Comparison of ENCODE assay signal across 22 mouse cellular contexts in the genomic region with DNA sequence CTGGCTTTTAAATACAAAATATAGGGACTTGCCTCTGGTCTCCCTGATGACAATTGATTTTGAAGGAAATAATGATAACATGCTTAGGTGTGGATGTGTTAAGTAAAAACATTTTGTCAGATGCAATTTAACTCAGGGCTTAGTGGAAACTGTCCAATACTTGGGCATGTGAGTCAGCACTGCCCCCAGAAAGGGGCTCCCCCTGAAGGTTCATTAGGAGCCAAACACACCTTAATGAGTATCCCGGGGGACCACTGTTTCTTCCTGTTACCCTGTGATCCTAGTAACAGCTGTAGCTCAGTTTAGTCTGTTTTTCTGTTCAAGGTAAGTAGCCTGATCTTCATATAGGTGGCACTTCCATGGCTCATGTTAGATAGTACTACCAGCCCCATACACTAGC.
"Had no signal": no experiment of that assay in that cellular context is flagged by ENCODE, and none has a peak within 500 bp of the region (broad histone marks: within the 10 kb centered on the region; RNA-seq: fewer than 3 reads in every experiment).

No protein-coding gene starts in this region.

- H3K4me1 ChIP-seq: liver, embryonic 15.5 days; lung, embryonic 15.5 days; midbrain, embryonic 13.5 days; midbrain, embryonic 15.5 days; neural tube, embryonic 12.5 days; stomach, embryonic 15.5 days had no signal

- H3K9me3 ChIP-seq: liver, embryonic 15.5 days; lung, embryonic 15.5 days; megakaryocyte, embryonic 14.5 days; midbrain, embryonic 13.5 days; midbrain, embryonic 15.5 days; neural tube, embryonic 12.5 days; stomach, embryonic 15.5 days had no signal

- H3K27me3 ChIP-seq: liver, embryonic 15.5 days; lung, embryonic 15.5 days; midbrain, embryonic 13.5 days; midbrain, embryonic 15.5 days; neural tube, embryonic 12.5 days; stomach, embryonic 15.5 days had no signal

- H3K36me3 ChIP-seq: liver, embryonic 15.5 days; lung, embryonic 15.5 days; midbrain, embryonic 13.5 days; midbrain, embryonic 15.5 days; neural tube, embryonic 12.5 days; stomach, embryonic 15.5 days had no signal

- H3K4me2 ChIP-seq: liver, embryonic 15.5 days; lung, embryonic 15.5 days; midbrain, embryonic 11.5 days; midbrain, embryonic 13.5 days; midbrain, embryonic 15.5 days; neural tube, embryonic 12.5 days; stomach, embryonic 15.5 days had no signal

- DNase-seq: liver, postnatal 0 days; lung, adult 2 months; lung, postnatal 14 days; lung, postnatal 36 days; retina, postnatal 1 day; right cerebral cortex, adult 18-20 months; right cerebral cortex, postnatal 25 days; right cerebral cortex, postnatal 4 days; spleen, adult 18-20 months; thymus, adult 18-20 months; thymus, postnatal 25 days; thymus, postnatal 4 days had no signal

- H3K4me3 ChIP-seq: liver, embryonic 15.5 days; lung, embryonic 15.5 days; midbrain, embryonic 13.5 days; midbrain, embryonic 15.5 days; neural tube, embryonic 12.5 days; stomach, embryonic 15.5 days had no signal

- H3K9ac ChIP-seq: liver, embryonic 15.5 days; liver, postnatal 0 days; lung, embryonic 15.5 days; midbrain, embryonic 13.5 days; midbrain, embryonic 15.5 days; neural tube, embryonic 12.5 days; stomach, embryonic 15.5 days had no signal

- H3K27ac ChIP-seq: liver, embryonic 15.5 days; macrophage; midbrain, embryonic 13.5 days; midbrain, embryonic 15.5 days; neural tube, embryonic 12.5 days had no signal

- ATAC-seq: liver, postnatal 0 days; lung, postnatal 0 days; midbrain, embryonic 13.5 days; midbrain, embryonic 15.5 days had no signal
